Mouse (Mus musculus) hindlimb bud, embryonic 11.5 days (tissue): ENCODE data around the gene Rufy2.
"Not testable (repeated sequence)": the region's sequence is repeated elsewhere in the genome, so short reads cannot be mapped to it uniquely, and the experiment has no call there.

Experiments
- DNase-seq: peaks from one replicate; pipeline ENCODE4 v3.0.0-alpha.2; 2012; ENCODE audit warnings: low read depth, low spot score; ENCODE audit errors: extremely low spot score

Rufy2 gene

GRCm38 (mm10) chr10:63049106-63049505, 69.1 kb downstream of the Rufy2 start:
- DNase-seq, result no peak

DNA sequence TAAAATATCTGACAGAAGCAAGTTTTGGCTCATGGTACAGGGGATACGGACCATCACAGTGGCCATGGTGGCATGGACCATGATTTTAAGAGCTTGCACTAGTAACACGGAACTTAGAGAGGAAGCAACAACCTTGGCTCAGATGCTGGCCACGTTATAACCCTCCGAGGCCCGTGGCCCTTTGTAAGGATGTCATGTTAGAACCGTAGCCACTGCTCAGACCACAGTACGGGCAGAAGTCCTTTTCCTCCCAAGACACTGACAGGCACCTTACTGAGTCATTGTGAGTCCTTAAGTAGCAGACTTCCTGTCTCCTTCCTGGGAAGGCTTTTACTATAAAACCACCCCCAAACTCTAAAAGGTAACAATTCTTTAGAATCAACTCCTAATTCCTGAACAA, 71.2 kb downstream of the Rufy2 start:
- DNase-seq, result no peak

DNA sequence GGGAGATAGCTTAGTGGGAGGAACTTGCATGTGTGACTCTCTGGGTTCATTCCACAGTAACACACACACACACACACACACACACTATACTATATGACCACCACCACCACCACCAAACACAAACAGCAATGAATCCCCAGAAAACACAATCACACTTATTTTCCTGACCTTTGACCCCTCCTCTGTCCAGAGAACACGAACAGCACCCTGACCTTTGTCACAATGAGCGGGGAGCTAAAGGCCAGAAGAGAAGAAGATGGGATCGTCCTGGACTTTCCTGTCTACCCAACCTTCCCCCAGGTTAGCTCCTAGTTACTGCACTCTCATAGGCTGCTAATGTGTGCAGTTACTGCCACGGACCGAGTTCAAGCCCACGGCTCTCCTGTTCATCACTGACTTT, 72.0 kb downstream of the Rufy2 start:
- DNase-seq, result no peak

DNA sequence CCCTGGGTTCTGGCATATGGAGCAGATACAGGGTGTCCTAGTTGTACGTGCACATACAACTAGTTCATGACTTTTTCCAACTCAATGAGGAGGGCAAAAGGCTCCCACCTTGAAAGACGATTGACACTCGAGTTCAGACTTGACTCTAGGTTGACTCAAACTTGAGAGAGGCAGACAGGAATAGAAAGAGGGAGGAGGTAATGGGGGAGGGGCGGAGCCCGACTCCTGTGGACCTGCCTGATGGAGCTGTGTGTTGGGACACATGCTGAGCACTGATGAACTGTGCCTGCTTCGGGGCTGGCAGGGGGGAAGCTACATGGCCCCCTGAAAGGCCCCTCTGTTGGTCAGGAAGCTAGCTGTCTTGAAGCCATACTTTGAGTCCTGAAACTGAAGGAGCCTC, 73.0 kb downstream of the Rufy2 start:
- no peak for DNase-seq

DNA sequence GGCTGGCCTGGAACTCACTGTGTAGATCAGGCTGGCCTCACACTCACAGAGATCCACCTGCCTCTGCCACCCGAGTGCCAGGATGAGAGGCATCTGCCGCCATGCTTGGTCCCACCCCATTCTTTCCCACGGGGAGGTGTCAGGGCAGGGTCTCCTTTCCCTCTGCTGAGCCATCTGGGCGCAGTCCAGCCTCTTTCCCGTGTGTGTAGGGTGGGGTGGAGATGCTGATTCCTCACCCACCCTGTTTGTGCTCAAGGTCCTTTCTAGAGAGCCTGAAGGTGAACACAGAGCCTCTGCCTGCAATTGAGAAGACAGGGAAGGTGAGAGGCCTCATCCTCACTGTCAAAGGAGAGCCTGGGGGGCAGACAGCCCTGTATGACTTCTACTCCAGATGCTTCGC, 74.0 kb downstream of the Rufy2 start:
- DNase-seq, result not testable (repeated sequence)

- DNase-seq, result no peak
These were observed 74.6 kb downstream of the Rufy2 start for GRCm38 (mm10) chr10:63054586-63054985.

- no peak for DNase-seq
These were observed 77.1 kb downstream of the Rufy2 start for GRCm38 (mm10) chr10:63056966-63057750.

- DNase-seq, result no peak
These were observed 79.8 kb downstream of the Rufy2 start, which contains the start of gene Pbld1 for GRCm38 (mm10) chr10:63059862-63060261. Gene Pbld1 (plus strand): TSS chr10:63060162.

DNA sequence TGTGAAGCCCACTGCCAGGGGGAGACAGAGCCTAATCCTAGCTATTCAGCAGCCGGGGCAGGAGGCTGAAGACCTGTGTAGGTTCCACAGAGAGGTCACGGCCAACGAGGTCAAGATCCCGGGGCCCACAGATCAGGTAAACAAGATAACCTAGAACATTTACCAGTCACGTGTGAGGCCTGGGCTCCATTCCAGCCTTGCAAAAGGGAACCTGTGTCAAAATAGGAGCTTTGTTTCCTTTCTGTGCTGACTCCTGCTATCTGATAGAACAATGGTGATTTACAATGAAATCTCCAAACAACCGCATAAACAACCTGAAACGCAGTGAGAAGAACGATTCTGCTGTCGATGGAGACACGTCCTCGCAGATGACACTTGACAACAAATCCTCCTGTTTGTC, 80.4 kb downstream of the Rufy2 start:
- DNase-seq, result no peak

DNA sequence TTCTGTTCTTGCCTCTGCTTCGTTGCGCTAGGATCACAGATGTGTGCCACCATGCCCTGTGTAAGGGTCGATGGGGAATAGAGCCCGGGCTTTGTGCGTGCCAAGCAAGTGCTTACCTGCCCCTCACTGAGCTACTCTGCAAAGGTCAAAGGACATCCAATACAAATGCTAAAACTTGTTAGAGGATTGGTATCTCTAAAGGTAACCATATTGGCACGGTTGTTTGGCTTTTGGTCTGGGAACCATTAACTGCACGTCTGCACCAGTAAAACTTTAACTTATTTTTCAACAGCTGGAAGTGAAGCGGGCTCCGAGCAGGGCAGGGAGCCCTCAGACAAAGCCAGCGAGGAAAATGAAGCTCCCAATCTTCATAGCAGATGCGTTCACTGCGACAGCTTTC, 81.2 kb downstream of the Rufy2 start:
- DNase-seq, result no peak

- no peak for DNase-seq
These were observed 82.7 kb downstream of the Rufy2 start for GRCm38 (mm10) chr10:63062696-63063095.

DNA sequence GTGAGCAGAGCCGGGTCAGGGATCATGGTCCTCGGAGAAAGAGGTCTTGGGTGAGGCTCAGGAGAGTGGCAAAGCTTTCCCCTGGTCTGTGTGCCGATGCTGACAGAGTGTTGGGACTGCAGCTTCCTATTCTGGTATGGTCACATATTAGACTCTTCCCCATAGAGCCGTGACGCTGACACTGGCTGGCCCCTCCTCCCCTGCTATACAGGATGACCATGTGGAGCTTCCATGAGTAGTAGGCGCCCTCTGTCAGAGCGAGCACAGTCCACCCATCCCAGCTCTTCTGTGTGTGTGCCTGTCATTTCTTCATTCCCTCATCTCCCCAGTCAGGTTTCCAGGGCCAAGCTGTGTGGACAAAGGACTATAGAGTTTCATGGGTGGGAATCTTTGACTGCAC, 83.3 kb downstream of the Rufy2 start:
- DNase-seq, result no peak

GRCm38 (mm10) chr10:63064516-63064915, 84.5 kb downstream of the Rufy2 start:
- DNase-seq, result no peak

DNA sequence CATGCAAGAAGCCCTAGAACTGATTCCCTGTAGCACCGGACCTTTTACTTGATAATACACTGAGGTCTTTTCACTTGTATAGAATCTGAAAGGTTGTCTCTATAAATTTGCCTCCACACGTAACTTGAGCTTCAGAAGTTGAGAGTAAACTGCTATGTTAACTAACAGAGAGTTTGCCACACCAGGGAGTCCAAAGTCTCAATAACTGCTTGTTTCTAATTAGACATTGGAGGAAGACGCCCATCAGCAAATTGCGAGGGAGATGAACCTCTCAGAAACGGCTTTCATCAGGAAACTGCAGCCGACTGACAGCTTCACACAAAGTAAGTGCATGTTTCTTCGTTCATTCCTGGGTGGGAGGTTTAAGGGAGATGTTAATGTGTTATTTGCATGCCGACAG, 85.5 kb downstream of the Rufy2 start:
- no peak for DNase-seq

- peak; percentile 24 for DNase-seq
These were observed 86.0 kb downstream of the Rufy2 start for GRCm38 (mm10) chr10:63065988-63066387.
